Mouse (Mus musculus): Measurements from ENCODE around the gene Ugt1a1. TPM values are rescaled to one million over a fixed set of nuclear protein-coding genes. Genes with fewer than 3 reads are reported as not detected.

Ugt1a1 gene
- total and polyA plus RNA-seq, 3 experiments: 0.19 TPM; not detected in 2

DNA sequence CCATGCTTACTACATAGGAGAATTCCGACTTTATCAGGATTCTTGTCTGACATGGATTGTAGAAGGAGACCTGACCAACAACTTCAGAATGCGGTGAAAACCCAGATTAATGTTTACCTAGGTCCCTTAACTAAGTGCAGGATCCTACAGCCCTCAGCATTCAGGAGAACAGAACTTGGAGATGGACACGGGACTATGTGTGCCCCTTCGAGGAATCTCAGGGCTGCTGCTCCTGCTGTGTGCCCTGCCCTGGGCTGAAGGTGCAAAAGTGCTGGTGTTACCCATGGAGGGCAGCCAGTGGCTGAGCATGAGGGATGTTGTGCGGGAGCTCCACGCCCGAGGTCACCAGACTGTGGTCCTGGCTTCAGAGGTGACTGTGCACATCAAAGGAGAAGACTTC lies 11.3 kb upstream of the Ugt1a1 start, which contains the start of gene Ugt1a2:
TSS of gene Ugt1a2 (plus strand) at position 146 of the 400 bp plus-strand sequence.
- Histone ChIP-seq H3K27ac (ENCODE audit: insufficient read depth, low read depth) (no peak within 1 kb of the TSS), H3K9me3 (replicated peaks; ENCODE audit: low read length) (peaks cover 2% of the 10 kb centered on the region), H3K4me3 (replicated peaks in 1 of 3; ENCODE audit: low read depth in 2 of 3, low read length in 2 of 3, poor library complexity in 1 of 3) (no peak within 1 kb of the TSS), H3K4me1 (ENCODE audit: control insufficient read depth in 1 of 2, insufficient read depth in 2 of 2) (peaks cover 0 to 11% of the 10 kb centered on the region in 2 experiments; a peak in 2 of 4 replicates), H3K27me3 (replicated peaks) (no peaks in the 10 kb centered on the region), H3K79me2 (replicated peaks; ENCODE audit: control insufficient read depth, extremely low read depth, insufficient read depth, poor library complexity, severe bottlenecking) (no peaks in the 10 kb centered on the region), H3K4me2 (ENCODE audit: insufficient read depth, low read depth, poor library complexity, severe bottlenecking) (no peak within 1 kb of the TSS), H3K9ac (ENCODE audit: insufficient read depth, low read depth) (no peak within 1 kb of the TSS), H3K36me3 (replicated peaks in 1 of 2; ENCODE audit: control insufficient read depth in 1 of 2, insufficient read depth in 1 of 2, low read length in 1 of 2) (peaks cover 0 to 5% of the 10 kb centered on the region in 2 experiments)
- TF ChIP-seq USF2 (conservative IDR thresholded peaks at IDR 0.05; ENCODE audit: low read depth, low read length) (no peak), MAZ (IDR thresholded peaks at IDR 0.05; ENCODE audit: low read depth, low read length) (no peak), KAT2A (IDR thresholded peaks at IDR 0.05; ENCODE audit: insufficient replicate concordance, low read length) (no peak), MXI1 (IDR thresholded peaks at IDR 0.05; ENCODE audit: low read depth, low read length) (no peak), PAX5 (IDR thresholded peaks at IDR 0.05; ENCODE audit: low read length) (no peak), MYC (IDR thresholded peaks at IDR 0.05; ENCODE audit: low read depth, low read length) (no peak), EP300 (IDR thresholded peaks at IDR 0.05; ENCODE audit: low read length) (no peak), JUND (conservative IDR thresholded peaks at IDR 0.05; ENCODE audit: low read depth, low read length) (no peak), CTCF (conservative IDR thresholded peaks at IDR 0.05 in 1 of 2, IDR thresholded peaks at IDR 0.05 in 1 of 2; ENCODE audit: low read depth in 2 of 2, low read length in 2 of 2) (no peak), TCF12 (IDR thresholded peaks at IDR 0.05; ENCODE audit: low read depth, low read length) (no peak), MEF2A (IDR thresholded peaks at IDR 0.05; ENCODE audit: borderline replicate concordance, low read depth, low read length) (no peak), ETS1 (conservative IDR thresholded peaks at IDR 0.05; ENCODE audit: low read depth, low read length) (no peak), ZKSCAN1 (IDR thresholded peaks at IDR 0.05; ENCODE audit: borderline replicate concordance, low read depth, low read length) (no peak)
- in situ Hi-C loops (cut with MboI; ENCODE audit: low pct_ligation_motif_present, low pct_unique_long_range_greater_than_20kb, low sequenced_read_pairs): no loop called here
- dilution Hi-C loops (cut with MboI; ENCODE audit: extremely low pct_ligation_motif_present, extremely low pct_unique_long_range_greater_than_20kb, low sequenced_read_pairs): no loop called here
- no peak for DNase-seq (ENCODE audit: extremely low read depth)

DNA sequence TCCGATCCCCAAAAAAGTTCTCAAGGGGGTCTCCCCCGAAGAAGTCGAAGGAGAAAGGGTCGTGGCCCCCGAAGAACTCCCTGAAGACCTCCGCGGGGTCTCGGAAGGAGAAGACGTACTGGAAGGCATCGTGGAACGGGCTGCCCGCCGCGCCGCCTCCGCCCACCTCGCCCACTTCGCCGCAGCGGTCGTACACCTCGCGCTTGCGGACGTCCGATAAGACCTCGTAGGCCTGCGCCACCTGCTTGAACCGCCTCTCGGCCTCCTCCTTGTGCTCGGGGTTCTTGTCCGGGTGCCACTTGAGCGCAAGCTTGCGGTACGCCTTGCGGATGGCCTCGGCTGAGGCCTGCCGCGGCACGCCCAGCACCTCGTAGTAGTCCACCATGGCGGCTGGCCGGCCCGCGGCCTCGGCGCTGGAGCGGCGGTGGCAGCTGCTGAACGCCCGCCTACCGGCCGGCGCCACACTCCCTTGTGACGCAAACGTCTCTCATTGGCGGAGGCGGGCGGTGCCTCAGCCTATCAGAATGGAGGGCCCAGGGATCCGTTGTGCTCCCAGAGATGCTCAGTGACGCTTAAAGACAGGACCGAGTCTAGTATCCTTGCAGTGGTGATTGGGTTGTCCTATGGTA lies 6.4 kb upstream of the Ugt1a1 start, which contains the start of gene Dnajb3:
TSS of gene Dnajb3 (minus strand) at position 489 of the 629 bp plus-strand sequence.
- H3K27ac ChIP-seq (ENCODE audit: insufficient read depth, low read depth): no peak within 1 kb of the TSS
- H3K79me2 ChIP-seq (replicated peaks; ENCODE audit: control insufficient read depth, extremely low read depth, insufficient read depth, poor library complexity, severe bottlenecking): no peaks in the 10 kb centered on the region
- dilution Hi-C loops (cut with MboI; ENCODE audit: extremely low pct_ligation_motif_present, extremely low pct_unique_long_range_greater_than_20kb, low sequenced_read_pairs) (no loop called here), in situ Hi-C loops (cut with MboI; ENCODE audit: low pct_ligation_motif_present, low pct_unique_long_range_greater_than_20kb, low sequenced_read_pairs) (no loop called here)
- DNase-seq (ENCODE audit: extremely low read depth): no peak
- no peak within 1 kb of the TSS for H3K4me2 ChIP-seq (ENCODE audit: insufficient read depth, low read depth, poor library complexity, severe bottlenecking)
- H3K9ac ChIP-seq (ENCODE audit: insufficient read depth, low read depth): no peak within 1 kb of the TSS
- H3K4me3 ChIP-seq (replicated peaks in 1 of 3; ENCODE audit: low read depth in 2 of 3, low read length in 2 of 3, poor library complexity in 1 of 3): no peak within 1 kb of the TSS
- H3K9me3 ChIP-seq (replicated peaks; ENCODE audit: low read length): peaks cover 2% of the 10 kb centered on the region
- no peaks in the 10 kb centered on the region for H3K4me1 ChIP-seq (ENCODE audit: control insufficient read depth in 1 of 2, insufficient read depth in 2 of 2)
- no peak for TF ChIP-seq SMC3 (IDR thresholded peaks at IDR 0.05; ENCODE audit: low read depth, low read length)
- TF ChIP-seq RAD21 (IDR thresholded peaks at IDR 0.05; ENCODE audit: low read depth, low read length): no peak
- TF ChIP-seq POLR2A (IDR thresholded peaks at IDR 0.05; ENCODE audit: low read depth, low read length): no peak
- no peak for TF ChIP-seq CHD2 (IDR thresholded peaks at IDR 0.05; ENCODE audit: low read length)
- TF ChIP-seq KAT2A (IDR thresholded peaks at IDR 0.05; ENCODE audit: insufficient replicate concordance, low read length): no peak
- no peak for TF ChIP-seq CHD1 (IDR thresholded peaks at IDR 0.05; ENCODE audit: low read depth, low read length)
- TF ChIP-seq MEF2A (IDR thresholded peaks at IDR 0.05; ENCODE audit: borderline replicate concordance, low read depth, low read length): no peak
- no peak for TF ChIP-seq MAX (IDR thresholded peaks at IDR 0.05; ENCODE audit: low read length)
- TF ChIP-seq POLR2AphosphoS2 (IDR thresholded peaks at IDR 0.05; ENCODE audit: low read depth, low read length): no peak
- TF ChIP-seq MXI1 (IDR thresholded peaks at IDR 0.05; ENCODE audit: low read depth, low read length): no peak
- no peak for TF ChIP-seq GABPA (IDR thresholded peaks at IDR 0.05; ENCODE audit: insufficient replicate concordance, low read depth, low read length)
- TF ChIP-seq RCOR1 (conservative IDR thresholded peaks at IDR 0.05; ENCODE audit: low read depth, low read length): no peak
- no peak for TF ChIP-seq MAZ (IDR thresholded peaks at IDR 0.05; ENCODE audit: low read depth, low read length)
- H3K27me3 ChIP-seq (replicated peaks): no peaks in the 10 kb centered on the region
- H3K36me3 ChIP-seq (replicated peaks in 1 of 2; ENCODE audit: control insufficient read depth in 1 of 2, insufficient read depth in 1 of 2, low read length in 1 of 2): peaks cover 0 to 8% of the 10 kb centered on the region in 2 experiments

Data from CH12.LX (cell line).